22 mouse cellular contexts compared by ENCODE assay signal in the genomic region with DNA sequence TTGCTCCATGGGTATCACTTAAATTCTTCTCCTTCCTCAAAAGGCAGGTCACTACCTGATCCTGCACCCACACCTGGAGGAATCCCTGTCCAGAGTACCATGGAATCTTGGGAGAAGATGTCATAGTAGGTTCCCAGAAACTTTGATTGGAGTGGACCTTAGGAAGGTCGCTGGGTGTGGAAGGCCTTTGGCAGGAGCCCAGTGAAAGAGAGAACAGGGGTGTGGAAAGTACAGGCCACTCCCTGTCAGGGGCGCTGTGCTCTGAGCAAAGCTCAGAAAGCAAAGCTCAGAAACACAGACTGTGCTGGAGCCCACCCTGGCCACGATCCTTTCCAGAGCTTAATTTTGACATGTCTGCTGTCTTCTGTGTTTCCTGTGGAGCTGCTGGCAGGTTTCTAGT. TPM values are rescaled to one million over a fixed set of nuclear protein-coding genes. Genes with fewer than 3 reads are reported as not detected.
DNase-seq lines count a peak whose midpoint lies in the region; ATAC-seq and TF ChIP-seq lines count a peak whose summit lies in the region.
"Had no signal": no experiment of that assay in that cellular context is flagged by ENCODE, and none has a peak within 500 bp of the region (broad histone marks: within the 10 kb centered on the region; RNA-seq: fewer than 3 reads in every experiment).

No protein-coding gene starts in this region.

- no peak for DNase-seq in heart, adult 2 months
- no peak for DNase-seq in lung, postnatal 36 days
- DNase-seq in kidney, adult 8-10 months: no peak
- DNase-seq: cerebellum, adult 11-12 months; cerebellum, postnatal 14 days; forebrain, postnatal 0 days; kidney, adult 2 months; kidney, postnatal 10 days; retina, postnatal 1 day; right cerebral cortex, postnatal 25 days had no signal

- H3K27ac ChIP-seq in heart, embryonic 14.5 days (replicated peaks in 1 of 2; ENCODE audit: control insufficient read depth in 1 of 2, insufficient read depth in 1 of 2, low read depth in 2 of 2, low read length in 2 of 2): peak overlapping the region in 1 of 2 experiments; percentile 39; a peak in 1 of 4 replicates
- H3K27ac ChIP-seq in heart, adult 2 months: no peak overlapping the region
- H3K27ac ChIP-seq in lung, embryonic 15.5 days: peak overlapping the region; percentile 88
- H3K27ac ChIP-seq in intestine, embryonic 16.5 days (ENCODE audit: low read length): no peak overlapping the region
- 0 out of 2 replicates have a peak overlapping the region, but pooled peaks have one; percentile 67 for H3K27ac ChIP-seq in stomach, embryonic 15.5 days
- H3K27ac ChIP-seq: left cerebral cortex, adult 2 months; liver, embryonic 14.5 days; macrophage; midbrain, embryonic 15.5 days; neural tube, embryonic 12.5 days had no signal

- peak overlapping the region; percentile 34; the same call in 1 of the 2 replicates for H3K9ac ChIP-seq in heart, embryonic 14.5 days (ENCODE audit: low read length)
- H3K9ac ChIP-seq in heart, adult 2 months (ENCODE audit: low read depth, low read length): no peak overlapping the region
- H3K9ac ChIP-seq in lung, embryonic 15.5 days: no peak overlapping the region
- no peak overlapping the region for H3K9ac ChIP-seq in intestine, embryonic 16.5 days (ENCODE audit: low read depth, low read length)
- no peak overlapping the region for H3K9ac ChIP-seq in stomach, embryonic 15.5 days
- H3K9ac ChIP-seq: embryonic facial prominence, embryonic 12.5 days; forebrain, postnatal 0 days; liver, embryonic 14.5 days; midbrain, embryonic 15.5 days; neural tube, embryonic 12.5 days had no signal

- H3K36me3 ChIP-seq in heart, embryonic 14.5 days (ENCODE audit: control insufficient read depth, insufficient read depth, low read length): no peaks in the 10 kb centered on the region
- H3K36me3 ChIP-seq in heart, adult 2 months (ENCODE audit: control insufficient read depth, insufficient read depth, low read length): peaks cover 4% of the 10 kb centered on the region
- H3K36me3 ChIP-seq in lung, embryonic 15.5 days: no peaks in the 10 kb centered on the region
- no peaks in the 10 kb centered on the region for H3K36me3 ChIP-seq in intestine, embryonic 16.5 days (ENCODE audit: control insufficient read depth, insufficient read depth, low read length)
- H3K36me3 ChIP-seq in stomach, embryonic 15.5 days: no peaks in the 10 kb centered on the region
- H3K36me3 ChIP-seq: embryonic facial prominence, embryonic 12.5 days; midbrain, embryonic 15.5 days; neural tube, embryonic 12.5 days had no signal

- no peaks in the 10 kb centered on the region for H3K27me3 ChIP-seq in heart, embryonic 14.5 days (ENCODE audit: control insufficient read depth, insufficient read depth, low read length)
- H3K27me3 ChIP-seq in heart, adult 2 months (ENCODE audit: control insufficient read depth, insufficient read depth, low read length): no peaks in the 10 kb centered on the region
- no peaks in the 10 kb centered on the region for H3K27me3 ChIP-seq in lung, embryonic 15.5 days
- no peaks in the 10 kb centered on the region for H3K27me3 ChIP-seq in intestine, embryonic 16.5 days (replicated peaks; ENCODE audit: control insufficient read depth, insufficient read depth, low read length)
- H3K27me3 ChIP-seq in stomach, embryonic 15.5 days (replicated peaks): no peaks in the 10 kb centered on the region
- H3K27me3 ChIP-seq: embryonic facial prominence, embryonic 12.5 days; midbrain, embryonic 15.5 days; neural tube, embryonic 12.5 days had no signal

- ATAC-seq in heart, embryonic 14.5 days (ENCODE audit: insufficient number of reproducible peaks, insufficient read depth, low FRiP score, low read depth): no peak
- no peak for ATAC-seq in lung, embryonic 15.5 days (ENCODE audit: borderline replicate concordance, extremely low read depth, low FRiP score, low TSS enrichment)
- ATAC-seq in intestine, embryonic 16.5 days: peak; percentile 42; the same call in 1 of the 2 replicates
- no peak for ATAC-seq in stomach, embryonic 15.5 days (ENCODE audit: insufficient read depth, low FRiP score, low read depth)
- ATAC-seq: forebrain, postnatal 0 days; hindbrain, embryonic 16.5 days; midbrain, embryonic 15.5 days had no signal

- TF ChIP-seq EP300 in heart, adult 2 months (IDR thresholded peaks at IDR 0.05; ENCODE audit: insufficient read depth, low read depth, low read length): no peak

- no peak for TF ChIP-seq CTCF in heart, adult 2 months (IDR thresholded peaks at IDR 0.05)

- H3K4me2 ChIP-seq in heart, embryonic 14.5 days (ENCODE audit: low read length): no peak overlapping the region
- no peak overlapping the region for H3K4me2 ChIP-seq in lung, embryonic 15.5 days
- no peak overlapping the region for H3K4me2 ChIP-seq in intestine, embryonic 16.5 days (ENCODE audit: low read depth, low read length)
- H3K4me2 ChIP-seq in stomach, embryonic 15.5 days: no peak overlapping the region
- H3K4me2 ChIP-seq: embryonic facial prominence, embryonic 12.5 days; heart, embryonic 11.5 days; midbrain, embryonic 15.5 days; neural tube, embryonic 12.5 days had no signal

- peaks cover 55 to 80% of the 10 kb centered on the region in 2 experiments for H3K4me1 ChIP-seq in heart, embryonic 14.5 days (ENCODE audit: control insufficient read depth in 2 of 2, insufficient read depth in 2 of 2, low read length in 2 of 2)
- peaks cover 52% of the 10 kb centered on the region for H3K4me1 ChIP-seq in heart, adult 2 months (ENCODE audit: control insufficient read depth, insufficient read depth, low read length)
- peaks cover 84% of the 10 kb centered on the region for H3K4me1 ChIP-seq in lung, embryonic 15.5 days
- peaks cover 53% of the 10 kb centered on the region for H3K4me1 ChIP-seq in intestine, embryonic 16.5 days (ENCODE audit: control insufficient read depth, insufficient read depth, low read length)
- peaks cover 34% of the 10 kb centered on the region for H3K4me1 ChIP-seq in stomach, embryonic 15.5 days
- H3K4me1 ChIP-seq: midbrain, embryonic 15.5 days had no signal

- 43% methylated on average over 3 of the region's 3 CpGs for WGBS in heart, embryonic 14.5 days
- WGBS in heart, adult 2 months: 31% methylated on average over 3 of the region's 3 CpGs
- 60% methylated on average over 3 of the region's 3 CpGs for WGBS in lung, embryonic 15.5 days
- WGBS in intestine, embryonic 16.5 days: 52% methylated on average over 3 of the region's 3 CpGs
- WGBS in stomach, embryonic 15.5 days: 47% methylated on average over 3 of the region's 3 CpGs

- no peaks in the 10 kb centered on the region for H3K9me3 ChIP-seq in heart, embryonic 14.5 days (ENCODE audit: control insufficient read depth, low read length)
- no peaks in the 10 kb centered on the region for H3K9me3 ChIP-seq in lung, embryonic 15.5 days
- no peaks in the 10 kb centered on the region for H3K9me3 ChIP-seq in intestine, embryonic 16.5 days (ENCODE audit: control insufficient read depth, low read length)
- no peaks in the 10 kb centered on the region for H3K9me3 ChIP-seq in stomach, embryonic 15.5 days
- H3K9me3 ChIP-seq: embryonic facial prominence, embryonic 12.5 days; midbrain, embryonic 15.5 days; neural tube, embryonic 12.5 days had no signal

- no peak for TF ChIP-seq POLR2A in heart, adult 2 months (IDR thresholded peaks at IDR 0.05; ENCODE audit: insufficient read depth, low read depth, low read length)

- intact Hi-C loops in heart, adult 2 months (cut with DNase I): no loop called here

- H3K79me2 ChIP-seq in heart, adult 2 months (replicated peaks; ENCODE audit: control insufficient read depth, insufficient read depth, low read length): peaks cover 15% of the 10 kb centered on the region

- no peak overlapping the region for H3K4me3 ChIP-seq in heart, embryonic 14.5 days (ENCODE audit: control insufficient read depth in 1 of 2, insufficient read depth in 1 of 2, low read depth in 1 of 2, low read length in 2 of 2)
- H3K4me3 ChIP-seq in heart, adult 2 months: no peak overlapping the region
- no peak overlapping the region for H3K4me3 ChIP-seq in lung, embryonic 15.5 days
- no peak overlapping the region for H3K4me3 ChIP-seq in intestine, embryonic 16.5 days (ENCODE audit: low read length)
- no peak overlapping the region for H3K4me3 ChIP-seq in stomach, embryonic 15.5 days (replicated peaks)
- H3K4me3 ChIP-seq: embryonic facial prominence, embryonic 12.5 days; left cerebral cortex, adult 2 months; midbrain, embryonic 15.5 days; neural tube, embryonic 12.5 days had no signal

RNA-seq across cellular contexts. Expression of a gene that starts 24.5 kb away (rescaled TPM):
- polyA plus RNA-seq in heart, embryonic 14.5 days (2014; fragmentation: Nextera tagmentation; extraction: Ambion mirVana): 89.9 and 93.9 TPM in 2 replicates
- total RNA-seq in heart, adult 2 months (2021): 100 to 1,000 TPM; 280 to 306 TPM
- 134 and 195 TPM in 2 replicates for polyA plus RNA-seq in heart, adult 2 months (2012; rRNA removed)
- 31.2 and 35.9 TPM in 2 replicates for polyA plus RNA-seq in lung, embryonic 15.5 days (2015; fragmentation: Nextera tagmentation; extraction: Ambion mirVana)
- polyA plus RNA-seq in intestine, embryonic 16.5 days (2015; fragmentation: Nextera tagmentation; extraction: Ambion mirVana): 8.9 and 27.7 TPM in 2 replicates
- polyA plus RNA-seq in stomach, embryonic 15.5 days (2015; fragmentation: Nextera tagmentation; extraction: Ambion mirVana): 35.0 and 35.7 TPM in 2 replicates

Comparison
In these comparisons a context has a peak if more than half of its experiments do, and no peak if none do; other contexts are left out.
1. H3K27ac ChIP-seq: peak in lung, embryonic 15.5 days (single experiment) and stomach, embryonic 15.5 days (single experiment); none in heart, adult 2 months (single experiment) and intestine, embryonic 16.5 days (single experiment).